Mouse (Mus musculus) brain, embryonic 14.5 days (tissue): ENCODE measurements at regions not wholly inside any gene's neighbourhood (a gene's known extent, or its start where the extent isn't known, plus 50 kb on each side); places are given as distances from the start of the nearest gene placed in this dataset.

Experiments used
- CTCF ChIP-seq: fragments of 200-500 bp; IDR thresholded peaks from 2 replicates; pipeline ENCODE4 v1.5.1; 2012; ENCODE audit warnings: inconsistent platforms, mild to moderate bottlenecking, moderate library complexity, borderline replicate concordance; ENCODE audit not compliant: insufficient read depth, insufficient read length; ENCODE audit errors: extremely low read depth
- POLR2A ChIP-seq: fragments of 200-500 bp; IDR thresholded peaks from 2 replicates; pipeline ENCODE4 v1.6.1; 2012; ENCODE audit warnings: mild to moderate bottlenecking, inconsistent platforms, borderline replicate concordance; ENCODE audit not compliant: poor library complexity, insufficient read depth, insufficient read length, severe bottlenecking; ENCODE audit errors: extremely low read depth

- TF ChIP-seq POLR2A, result no peak
- no peak for TF ChIP-seq CTCF
Measured at GRCm38 (mm10) chr2:117938283-117939049, 173.2 kb upstream of the Thbs1 start.
